Mouse (Mus musculus) heart, postnatal 0 days (tissue): ENCODE data around the gene 4930562C15Rik.
A peak's percentile ranks its signal among the peaks of the same experiment; 100 is the strongest.

Experiments used
- CTCF ChIP-seq: IDR thresholded peaks from 2 replicates; pipeline ENCODE4 v1.5.1; 2016; ENCODE audit warnings: antibody characterized with exemption, control low read depth, low read depth
- EP300 ChIP-seq: IDR thresholded peaks from 2 replicates; pipeline ENCODE4 v1.6.1; 2016; ENCODE audit warnings: antibody characterized with exemption, low read depth

- TF ChIP-seq EP300: no peak
- TF ChIP-seq CTCF: peak; percentile 52
Measured at GRCm38 (mm10) chr16:4791332-4791731, 43.9 kb upstream of the 4930562C15Rik start.
